Mouse (Mus musculus) naive thymus-derived CD4-positive, alpha-beta T cell, adult 2 months (primary cell): ENCODE results near the gene Gjb2.

ENCODE experiments used
- DNase-seq: peaks from one replicate; pipeline ENCODE4 v3.0.0-alpha.2; 2011; ENCODE audit warnings: low read depth

Gene Gjb2

GRCm38 (mm10) chr14:57066053-57066452, 38.4 kb downstream of the Gjb2 start:
- no peak for DNase-seq

- DNase-seq: peak; percentile 46
Measured at GRCm38 (mm10) chr14:57060052-57060451, 44.5 kb downstream of the Gjb2 start.

GRCm38 (mm10) chr14:57057563-57058321, 46.8 kb downstream of the Gjb2 start, which contains the start of gene Gja3:
Gja3 (minus strand) TSS chr14:57058100.
- DNase-seq: no peak

GRCm38 (mm10) chr14:57057204-57057562, 47.3 kb downstream of the Gjb2 start:
- no peak for DNase-seq

- no peak for DNase-seq
Measured at GRCm38 (mm10) chr14:57052713-57053112, 51.8 kb downstream of the Gjb2 start.
